Mouse (Mus musculus): ENCODE data around the gene Ap3b1.

GRCm38 (mm10) chr13:94447003-94447402 is 88.2 kb downstream of the Ap3b1 start:
- TF ChIP-seq POLR2A (IDR thresholded peaks at IDR 0.05; ENCODE audit: borderline replicate concordance, extremely low read depth, low read depth, low read length) (no peak), CTCF (IDR thresholded peaks at IDR 0.05; ENCODE audit: insufficient read depth, low read length) (no peak)

All from lung, adult 2 months (tissue).